Mouse (Mus musculus) olfactory bulb, adult 2 months (tissue): ENCODE measurements around the gene Dchs1.

Experiments used
- CTCF ChIP-seq: fragments of 200-500 bp; IDR thresholded peaks from 2 replicates; pipeline ENCODE4 v1.5.1; 2012; ENCODE audit warnings: low read depth, mild to moderate bottlenecking, low read length, moderate library complexity; ENCODE audit not compliant: insufficient read depth
- POLR2A ChIP-seq: fragments of 200-500 bp; IDR thresholded peaks from 2 replicates; pipeline ENCODE4 v1.6.1; 2012; ENCODE audit warnings: mild to moderate bottlenecking, low read depth, low read length, moderate library complexity; ENCODE audit not compliant: insufficient read depth

DNA sequence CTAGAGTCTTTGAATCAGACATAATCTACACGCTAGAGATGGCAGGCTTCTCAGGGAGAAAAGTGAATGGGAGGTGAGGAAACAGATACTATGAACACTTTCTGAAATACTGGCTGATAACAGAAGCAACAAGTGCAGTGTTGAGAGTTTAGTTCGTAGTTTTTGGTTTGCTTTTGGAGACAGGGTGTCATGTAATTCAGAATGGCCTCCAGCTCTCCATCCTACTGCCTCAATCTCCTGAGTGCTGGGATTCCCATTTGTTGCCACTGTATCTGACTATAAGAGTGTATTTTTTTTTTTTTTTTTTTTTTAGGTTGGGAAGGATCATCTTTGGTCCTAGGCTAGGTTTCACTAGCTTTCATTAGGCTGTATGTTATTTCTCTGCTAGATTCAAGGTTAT lies 49.2 kb downstream of the Dchs1 start:
- TF ChIP-seq POLR2A (no peak), CTCF (no peak)
